Mouse (Mus musculus) layer of hippocampus, postnatal 14 days (tissue): Measurements from ENCODE around the gene Fam168b. TPM values are rescaled to one million over a fixed set of nuclear protein-coding genes. Genes with fewer than 3 reads are reported as not detected.

Experiments
- DNase-seq, 2 experiments: peaks; one replicate each; pipeline ENCODE4 v3.0.0; 2021 to 2022; ENCODE audit warnings: low spot score in 2 of 2, mixed read lengths in 1 of 2
- long read RNA-seq, 2 experiments: library from polyadenylated mRNA; stranded (forward); transcript quantifications; one replicate each; pipeline ENCODE4 v2.0.0; 2021
- total RNA-seq, 2 experiments: library from RNA; stranded (reverse); gene quantifications; 2 replicates each; pipeline ENCODE4 v1.2.3; 2021

The Fam168b gene
- 100 to 1,000 TPM; 216 to 228 TPM for total RNA-seq
- long read RNA-seq, experiment 1, full-length matches to known transcripts = 85 of 145 reads
- long read RNA-seq, experiment 1, partial matches to known transcripts = 13 of 145 reads
- long read RNA-seq, experiment 1, other reads (novel, unspliced or antisense) = 47 of 145 reads
- long read RNA-seq, experiment 2, full-length matches to known transcripts = 102 of 169 reads
- long read RNA-seq, experiment 2, partial matches to known transcripts = 8 of 169 reads
- long read RNA-seq, experiment 2, other reads (novel, unspliced or antisense) = 59 of 169 reads

GRCm38 (mm10) chr1:34842887-34843618 is at the start of gene Fam168b:
Gene Fam168b (minus strand): TSS chr1:34843065.
- DNase-seq = peak; percentile 85 to 89

- DNase-seq = no peak
These were observed 49.6 kb upstream of the Fam168b start for GRCm38 (mm10) chr1:34892466-34892865.

DNA sequence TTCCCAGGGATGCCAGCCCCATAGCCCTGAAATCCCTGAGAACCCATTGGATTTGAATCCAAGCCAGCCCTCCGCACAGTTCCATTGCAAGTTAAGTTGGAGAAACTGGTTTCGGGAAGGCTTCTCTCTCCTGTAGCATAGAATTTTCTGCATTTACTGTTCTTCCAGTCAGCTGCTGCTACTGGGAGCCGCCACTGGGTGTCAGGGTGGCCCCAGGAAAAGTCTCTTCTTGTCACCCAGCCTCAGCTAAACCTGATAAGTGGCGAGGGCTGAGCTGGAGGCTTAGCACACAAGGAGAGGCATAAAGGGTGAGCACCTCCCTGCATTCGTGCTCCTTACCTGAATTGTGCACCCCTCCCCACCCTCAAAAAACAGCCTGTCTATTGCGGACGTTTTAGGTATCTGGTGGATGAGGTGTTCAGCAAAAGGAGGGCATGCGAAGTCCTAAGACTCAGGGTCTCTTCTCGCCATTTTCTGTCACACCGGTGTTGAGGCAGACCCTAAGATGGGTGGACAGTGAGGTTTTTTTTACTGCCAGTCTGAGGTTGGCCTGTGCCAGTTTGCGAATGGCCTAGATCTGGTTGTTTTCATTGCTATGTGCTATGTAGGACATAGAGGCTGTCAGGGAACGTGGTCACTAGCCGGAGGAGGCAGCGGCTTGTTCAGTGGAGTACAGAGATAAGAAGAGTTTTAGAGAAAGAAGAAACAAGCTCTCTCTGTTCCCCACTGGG is 48.9 kb upstream of the Fam168b start:
- DNase-seq = peak; percentile 54 to 67

DNA sequence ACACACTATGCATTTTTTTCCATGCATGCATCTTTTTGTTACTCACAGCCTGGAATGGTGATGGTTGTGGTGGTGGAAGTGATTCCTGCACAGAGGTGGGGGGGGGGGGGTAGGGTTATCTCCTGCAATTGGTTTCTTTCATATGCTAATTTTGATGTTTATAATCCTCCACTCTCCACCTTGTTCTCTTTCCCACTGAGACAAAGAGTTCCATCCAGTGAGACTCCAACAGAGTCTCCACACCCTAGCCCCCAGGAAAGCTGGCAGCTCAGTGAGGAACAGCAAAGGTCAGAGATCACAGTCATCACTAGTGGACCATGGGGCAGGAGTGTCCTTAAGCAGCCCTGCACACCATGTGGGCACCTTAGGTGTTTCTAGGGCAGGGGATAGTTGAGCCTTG is 40.9 kb upstream of the Fam168b start:
- no peak for DNase-seq

GRCm38 (mm10) chr1:34879611-34880010 is 36.7 kb upstream of the Fam168b start:
- DNase-seq = no peak

DNA sequence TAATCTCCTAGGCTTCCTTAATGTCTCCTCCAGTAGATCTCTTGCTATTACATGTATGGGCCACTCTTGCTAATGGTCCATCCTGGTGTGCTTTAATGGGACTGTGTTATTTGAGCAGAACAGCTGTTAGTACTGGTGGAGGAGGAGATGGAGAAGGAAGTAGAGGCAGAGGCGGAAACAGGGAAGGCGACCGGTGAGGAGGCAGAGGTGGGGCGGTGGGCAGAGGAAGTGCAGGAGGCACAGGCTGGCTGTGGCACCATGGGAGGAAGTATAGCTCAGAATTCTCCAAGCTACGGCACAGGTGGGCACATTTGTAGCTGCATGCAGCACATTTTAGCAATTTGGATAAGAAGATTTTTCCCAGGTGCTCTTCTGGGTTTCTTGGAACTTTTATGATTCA is 30.7 kb upstream of the Fam168b start:
- no peak for DNase-seq

- no peak for DNase-seq
These were observed 28.3 kb upstream of the Fam168b start for GRCm38 (mm10) chr1:34871170-34871569.

GRCm38 (mm10) chr1:34869231-34869630 is 26.4 kb upstream of the Fam168b start:
- no peak for DNase-seq

DNA sequence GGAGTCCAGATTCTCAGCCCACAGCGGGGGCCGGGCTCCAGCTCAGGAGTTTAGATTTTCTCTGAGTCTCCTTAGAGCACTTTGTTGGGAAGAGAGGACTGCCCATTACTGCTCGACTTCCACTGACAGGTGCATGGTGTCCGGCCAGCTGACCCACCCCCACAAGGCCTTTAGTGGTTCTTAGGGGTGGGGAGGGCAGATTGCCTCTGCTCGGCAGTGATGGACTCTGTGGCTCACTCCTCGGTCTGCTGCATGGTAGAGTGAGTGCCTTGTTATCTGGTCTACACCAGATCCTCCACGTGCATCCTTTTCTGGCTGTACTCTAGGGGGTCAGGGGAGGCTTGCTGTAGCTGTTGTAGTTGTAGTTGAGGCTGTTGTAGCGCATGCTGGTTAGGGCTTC is 25.5 kb upstream of the Fam168b start:
- DNase-seq = no peak

GRCm38 (mm10) chr1:34867574-34867955 is 24.7 kb upstream of the Fam168b start:
- no peak for DNase-seq

- peak; percentile 82 to 92 for DNase-seq
These were observed 24.1 kb upstream of the Fam168b start for GRCm38 (mm10) chr1:34866815-34867573.

DNA sequence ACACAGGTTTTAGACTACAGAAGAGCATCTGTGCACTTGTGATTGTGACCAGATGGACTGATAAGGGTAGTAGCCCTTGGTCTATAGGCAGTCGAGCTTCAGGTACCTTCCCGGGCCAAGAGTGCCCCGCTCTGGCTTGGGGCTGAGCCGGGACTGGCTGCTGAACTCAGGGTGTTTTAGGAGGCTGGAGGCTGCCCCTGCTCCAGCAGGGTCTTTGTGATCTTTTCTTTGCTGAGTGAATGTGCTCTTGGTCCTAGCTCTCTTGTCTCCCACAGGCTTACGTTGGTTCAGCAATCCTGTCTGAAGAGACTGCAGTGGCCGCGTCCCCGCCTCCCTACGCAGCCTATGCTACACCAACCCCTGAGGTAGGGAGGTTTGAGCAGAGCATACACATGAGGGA is 23.0 kb upstream of the Fam168b start:
- DNase-seq = no peak

GRCm38 (mm10) chr1:34864243-34864642 is 21.4 kb upstream of the Fam168b start:
- no peak for DNase-seq

DNA sequence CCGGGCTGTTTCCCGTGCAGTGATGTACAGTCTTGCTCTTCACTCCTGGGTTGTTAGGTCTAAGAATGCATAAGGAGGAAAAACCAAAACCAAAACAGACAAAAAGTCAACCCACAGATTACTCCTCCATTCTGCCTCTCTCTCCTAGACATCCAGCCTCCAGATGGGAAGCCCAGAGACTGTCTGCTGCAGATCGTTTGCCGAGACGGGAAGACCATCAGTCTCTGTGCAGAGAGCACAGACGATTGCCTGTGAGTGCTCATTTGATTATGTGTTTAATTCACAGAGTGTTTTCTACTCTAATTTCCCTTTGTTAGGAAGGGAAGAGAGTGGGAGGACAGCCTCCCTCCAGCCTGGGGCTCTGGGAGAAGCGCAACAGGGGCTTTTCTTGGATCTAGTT is 20.5 kb upstream of the Fam168b start:
- peak in 1 of 2 experiments; percentile 51 for DNase-seq

DNA sequence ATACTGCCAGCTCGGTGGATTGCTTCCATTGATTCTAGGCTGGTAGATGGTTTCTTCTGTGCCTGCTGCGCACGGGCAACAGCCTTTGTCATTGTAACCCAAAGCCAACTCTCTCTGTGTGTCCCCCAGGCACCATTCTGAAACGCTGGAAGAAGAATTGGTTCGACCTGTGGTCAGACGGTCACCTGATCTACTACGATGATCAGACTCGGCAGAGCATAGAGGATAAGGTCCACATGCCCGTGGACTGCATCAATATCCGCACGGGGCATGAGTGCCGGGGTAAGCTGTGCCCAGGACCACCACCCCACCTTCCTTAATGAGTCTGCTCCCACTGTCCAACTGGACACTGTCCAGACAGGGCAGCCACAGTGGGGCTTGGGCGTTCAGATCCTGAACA is 20.0 kb upstream of the Fam168b start:
- DNase-seq = no peak

- no peak for DNase-seq
These were observed 17.3 kb upstream of the Fam168b start for GRCm38 (mm10) chr1:34860205-34860604.

DNA sequence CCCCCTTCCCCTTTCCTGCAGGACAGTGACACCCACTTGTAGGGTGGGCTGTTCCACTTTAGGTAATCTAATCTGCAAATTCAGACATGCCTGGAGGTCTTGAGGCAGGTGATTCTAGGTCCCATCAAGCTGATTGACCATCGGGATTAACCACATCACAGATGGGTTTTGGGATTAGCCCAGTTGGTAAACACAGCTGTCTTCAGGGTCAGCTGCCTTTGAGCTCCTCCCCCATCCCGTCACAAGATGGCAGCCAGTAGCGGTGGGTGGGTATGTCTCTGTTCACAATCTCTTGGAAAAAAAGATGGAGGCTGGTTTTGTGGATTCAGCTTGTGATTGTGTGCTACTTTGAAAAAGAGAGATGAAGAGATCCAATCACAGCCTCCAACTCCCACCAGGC is 16.9 kb upstream of the Fam168b start:
- DNase-seq = no peak

DNA sequence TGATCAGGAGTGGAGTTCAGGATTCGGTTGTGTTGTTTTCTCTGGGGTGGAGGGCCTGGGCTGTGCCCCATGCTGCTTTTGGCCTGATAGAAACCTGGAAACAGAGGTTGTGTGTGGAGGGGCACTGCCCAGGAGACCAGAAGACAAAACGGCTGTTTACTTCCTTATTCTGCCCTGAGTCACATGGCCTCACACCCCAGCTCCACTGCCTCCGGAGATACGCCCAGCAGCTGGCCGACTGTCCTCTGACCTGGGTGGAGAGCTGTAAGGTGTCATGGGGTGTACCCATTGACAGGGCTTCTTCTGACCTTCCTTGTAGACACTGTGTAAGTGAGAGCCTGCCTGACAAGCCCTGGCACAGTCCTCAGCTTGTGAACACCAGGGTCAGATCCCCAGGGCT is 15.8 kb upstream of the Fam168b start:
- no peak for DNase-seq

GRCm38 (mm10) chr1:34855056-34855739 is 12.3 kb upstream of the Fam168b start:
- no peak for DNase-seq

- DNase-seq = no peak
These were observed 10.9 kb upstream of the Fam168b start for GRCm38 (mm10) chr1:34853786-34854185.
